Mouse (Mus musculus) heart, postnatal 0 days (tissue): ENCODE measurements around the gene Mtss1l. TPM values are rescaled to one million over a fixed set of nuclear protein-coding genes. Genes with fewer than 3 reads are reported as not detected.

Experiments
- ATAC-seq: fragments of 200-750 bp; cut with Nextera tagmentation; 2 replicates; pipeline ENCODE4 v1.8.0; 2017; ENCODE audit warnings: low read depth, moderate number of reproducible peaks, moderate library complexity; ENCODE audit not compliant: insufficient read depth
- DNase-seq: peaks from one replicate; pipeline ENCODE4 v3.0.0-alpha.2; 2016; ENCODE audit warnings: low spot score
- H3K27ac ChIP-seq: fragments of 300-500 bp; sonication (generic); 2 replicates; pipeline ENCODE4 v1.5.1; 2014; ENCODE audit warnings: low read depth, mild to moderate bottlenecking
- H3K27me3 ChIP-seq: fragments of 300-500 bp; sonication (generic); 2 replicates; pipeline ENCODE4 v1.6.1; 2014; ENCODE audit warnings: low read length, mixed read lengths; ENCODE audit not compliant: control insufficient read depth, insufficient read depth
- H3K36me3 ChIP-seq: fragments of 300-500 bp; sonication (generic); replicated peaks from 2 replicates; pipeline ENCODE4 v1.6.1; 2014; ENCODE audit warnings: low read length, mixed read lengths; ENCODE audit not compliant: control insufficient read depth, insufficient read depth
- H3K4me1 ChIP-seq: fragments of 300-500 bp; sonication (generic); 2 replicates; pipeline ENCODE4 v1.6.1; 2014; ENCODE audit warnings: antibody characterized with exemption; ENCODE audit not compliant: control insufficient read depth, insufficient read depth
- H3K4me2 ChIP-seq: fragments of 300-500 bp; sonication (generic); 2 replicates; pipeline ENCODE4 v1.6.1; 2014; ENCODE audit warnings: low read depth, mild to moderate bottlenecking, low read length, moderate library complexity
- H3K4me3 ChIP-seq: fragments of 300-500 bp; sonication (generic); 2 replicates; pipeline ENCODE4 v1.5.1; 2014; ENCODE audit warnings: low read depth, low read length
- H3K9ac ChIP-seq: fragments of 300-500 bp; sonication (generic); replicated peaks from 2 replicates; pipeline ENCODE4 v1.6.1; 2014; ENCODE audit warnings: low read depth, low read length, mixed read lengths
- H3K9me3 ChIP-seq: fragments of 300-500 bp; sonication (generic); replicated peaks from 2 replicates; pipeline ENCODE4 v1.6.1; 2016; ENCODE audit warnings: low read length; ENCODE audit not compliant: control insufficient read depth
- CTCF ChIP-seq: IDR thresholded peaks from 2 replicates; pipeline ENCODE4 v1.5.1; 2016; ENCODE audit warnings: antibody characterized with exemption, control low read depth, low read depth
- EP300 ChIP-seq: IDR thresholded peaks from 2 replicates; pipeline ENCODE4 v1.6.1; 2016; ENCODE audit warnings: antibody characterized with exemption, low read depth
- WGBS: fragments of 180-500 bp; shearing (Covaris S2); extraction: QIAGEN DNeasy Blood & Tissue Kit; methylation state at CpG from one replicate; pipeline ENCODE4 v1.1.7; 2014; 5-methylcytosine and 5-hydroxymethylcytosine counted together
- polyA plus RNA-seq: library from polyadenylated mRNA; unstranded; fragments of >200 nt; fragmentation: Nextera tagmentation; extraction: Ambion mirVana; gene quantifications from 2 replicates; pipeline ENCODE4 v1.2.1, GENCODE M21; 2015
- total RNA-seq: library from RNA; depleted of rRNA; stranded (reverse); fragments of >200 nt; gene quantifications from 2 replicates; pipeline ENCODE4 v1.2.3, GENCODE M21; 2014; ENCODE audit warnings: low replicate concordance

Mtss1l gene
- total and polyA plus RNA-seq, 2 experiments from 2014 or later, result 5.1 to 11.3 TPM

DNA sequence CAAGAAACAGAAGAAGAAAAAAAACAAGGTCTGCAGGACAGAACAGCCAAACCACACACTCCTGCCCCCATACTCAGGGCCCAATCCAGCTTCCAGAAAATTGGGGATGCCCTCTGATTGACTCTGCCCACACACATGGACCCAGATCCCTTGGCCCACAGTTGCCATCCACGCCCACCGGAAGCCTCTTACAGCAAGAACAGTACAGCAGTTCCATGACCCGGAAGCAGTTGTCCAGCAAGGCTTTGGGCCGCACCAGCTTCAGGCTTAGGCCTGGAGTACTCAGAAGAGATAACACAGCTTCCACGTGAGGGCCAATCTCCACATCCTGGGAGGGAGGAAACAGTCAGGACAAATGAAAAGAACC, 21.2 kb downstream of the Mtss1l start:
- no peaks in the 10 kb centered on the region for H3K9me3 ChIP-seq
- ATAC-seq, result no peak
- no peak overlapping the region for H3K27ac ChIP-seq
- peaks cover 29% of the 10 kb centered on the region for H3K36me3 ChIP-seq
- H3K27me3 ChIP-seq, result no peaks in the 10 kb centered on the region
- no peak overlapping the region for H3K4me2 ChIP-seq
- no peak overlapping the region for H3K9ac ChIP-seq
- 73% methylated on average over 5 of the region's 5 CpGs for WGBS
- H3K4me1 ChIP-seq, result no peaks in the 10 kb centered on the region
- no peak overlapping the region for H3K4me3 ChIP-seq
- TF ChIP-seq EP300 (no peak), CTCF (no peak)
- no peak for DNase-seq

DNA sequence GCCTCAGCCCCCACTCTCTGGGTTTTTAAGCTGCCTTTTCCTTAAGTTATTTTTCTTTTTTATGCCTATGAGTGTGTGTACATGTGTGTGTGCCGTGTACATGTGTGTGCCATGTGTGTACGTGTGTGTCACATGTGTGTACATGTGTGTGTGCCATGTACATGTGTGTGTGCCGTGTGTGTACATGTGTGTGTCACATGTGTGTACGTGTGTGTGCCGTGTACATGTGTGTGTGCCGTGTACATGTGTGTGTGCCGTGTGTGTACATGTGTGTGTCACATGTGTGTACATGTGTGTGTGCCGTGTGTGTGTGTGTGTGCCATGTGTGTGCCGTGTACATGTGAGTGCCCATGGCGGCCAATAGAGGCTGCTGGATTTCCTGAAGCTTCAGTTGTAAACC, 23.9 kb downstream of the Mtss1l start:
- no peak for ATAC-seq
- TF ChIP-seq EP300 (no peak), CTCF (no peak)
- 90% methylated on average over 10 of the region's 10 CpGs for WGBS
- Histone ChIP-seq H3K9me3 (no peaks in the 10 kb centered on the region), H3K4me1 (no peaks in the 10 kb centered on the region), H3K4me3 (no peak overlapping the region), H3K27me3 (no peaks in the 10 kb centered on the region), H3K4me2 (no peak overlapping the region), H3K27ac (no peak overlapping the region), H3K36me3 (0 out of 2 replicates have a peak, but pooled peaks cover 4% of the 10 kb centered on the region), H3K9ac (no peak overlapping the region)
- DNase-seq, result no peak

DNA sequence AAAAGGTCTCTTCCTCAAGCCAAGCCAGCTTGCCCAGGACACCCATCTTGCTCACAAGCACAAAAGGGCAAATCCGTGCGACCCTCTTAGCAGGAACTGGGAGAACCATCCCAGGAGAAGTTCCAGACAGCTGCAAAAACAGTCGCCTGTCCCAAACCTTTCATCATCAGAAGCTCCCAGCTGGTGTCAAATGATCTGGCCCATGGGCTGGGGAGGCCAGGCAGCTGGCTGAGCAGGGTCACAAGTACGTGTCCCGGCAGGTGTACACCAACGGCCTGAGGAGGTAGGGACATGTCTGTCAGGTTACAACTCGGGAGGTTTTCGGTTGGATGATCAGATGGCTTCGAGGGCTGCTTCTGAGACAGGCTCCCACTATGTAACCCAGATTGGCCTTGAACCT, 25.4 kb downstream of the Mtss1l start:
- no peaks in the 10 kb centered on the region for H3K4me1 ChIP-seq
- no peak overlapping the region for H3K9ac ChIP-seq
- H3K4me2 ChIP-seq, result no peak overlapping the region
- TF ChIP-seq EP300 (no peak), CTCF (no peak)
- no peak for DNase-seq
- H3K9me3 ChIP-seq, result no peaks in the 10 kb centered on the region
- H3K4me3 ChIP-seq, result no peak overlapping the region
- 66% methylated on average over 9 of the region's 9 CpGs for WGBS
- no peak overlapping the region for H3K27ac ChIP-seq
- H3K36me3 ChIP-seq, result 0 out of 2 replicates have a peak, but pooled peaks cover 2% of the 10 kb centered on the region
- ATAC-seq, result no peak
- no peaks in the 10 kb centered on the region for H3K27me3 ChIP-seq

DNA sequence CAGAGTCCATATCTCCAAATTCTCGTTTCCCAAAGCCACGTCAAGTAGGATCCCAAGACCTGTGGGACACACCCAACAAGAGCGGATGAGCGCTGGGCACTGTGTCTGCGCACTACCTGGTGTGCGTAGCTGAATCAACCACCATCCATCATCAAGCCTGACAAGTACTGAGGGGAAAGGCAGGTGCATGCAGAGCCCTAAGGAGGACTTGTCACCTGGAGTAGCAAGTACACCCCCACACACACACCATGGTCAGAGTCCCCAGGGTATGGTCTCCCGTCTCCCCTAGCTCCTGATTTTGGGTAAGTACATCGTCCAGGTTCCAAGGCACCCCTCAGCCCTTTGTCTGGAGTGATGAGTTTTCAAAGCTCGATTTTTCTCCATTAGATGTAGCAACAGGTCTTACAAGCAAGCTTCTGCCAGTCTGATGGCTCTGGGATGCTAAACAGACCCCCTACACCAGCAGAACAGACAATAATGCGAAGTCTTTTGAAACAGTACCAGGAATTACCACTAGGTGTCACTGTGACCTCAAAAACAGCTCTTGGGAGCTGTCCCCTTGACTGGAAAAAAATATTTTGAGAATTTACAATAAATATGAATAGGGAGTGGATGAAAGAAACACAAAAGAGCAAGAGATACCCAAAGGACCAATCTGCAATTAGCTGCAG, 28.4 kb downstream of the Mtss1l start:
- H3K4me2 ChIP-seq, result no peak overlapping the region
- DNase-seq, result peak; percentile 49
- WGBS, result 56% methylated on average over 10 of the region's 10 CpGs
- ATAC-seq, result no peak
- H3K4me1 ChIP-seq, result no peaks in the 10 kb centered on the region
- H3K36me3 ChIP-seq, result no peaks in the 10 kb centered on the region
- TF ChIP-seq EP300 (no peak), CTCF (peak; percentile 85)
- no peaks in the 10 kb centered on the region for H3K27me3 ChIP-seq
- H3K27ac ChIP-seq, result no peak overlapping the region
- H3K9me3 ChIP-seq, result no peaks in the 10 kb centered on the region
- H3K9ac ChIP-seq, result no peak overlapping the region
- H3K4me3 ChIP-seq, result no peak overlapping the region

DNA sequence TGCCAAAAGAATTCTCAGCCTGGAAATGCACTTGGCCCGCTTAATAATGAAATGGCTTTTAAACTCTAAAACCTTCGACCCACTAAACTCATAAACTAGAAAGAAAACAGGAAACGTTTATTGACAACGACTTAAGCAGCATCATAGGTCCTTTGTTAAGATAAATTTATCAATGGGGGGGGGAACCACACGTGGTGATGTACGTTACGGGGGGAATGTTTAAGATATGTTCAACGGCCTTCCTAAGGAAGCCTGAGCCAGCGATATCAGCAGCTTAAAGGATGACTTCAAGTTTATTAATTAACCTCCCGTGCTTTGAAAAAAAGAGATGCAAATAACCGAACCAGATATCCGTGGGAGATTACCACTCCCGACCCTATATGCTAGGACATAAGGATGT, 29.0 kb downstream of the Mtss1l start:
- Histone ChIP-seq H3K4me3 (no peak overlapping the region), H3K36me3 (no peaks in the 10 kb centered on the region), H3K27ac (no peak overlapping the region), H3K4me1 (no peaks in the 10 kb centered on the region), H3K27me3 (no peaks in the 10 kb centered on the region), H3K9ac (no peak overlapping the region), H3K4me2 (no peak overlapping the region), H3K9me3 (no peaks in the 10 kb centered on the region)
- DNase-seq, result no peak
- TF ChIP-seq CTCF, result no peak
- no peak for TF ChIP-seq EP300
- 27% methylated on average over 13 of the region's 13 CpGs for WGBS
- no peak for ATAC-seq

DNA sequence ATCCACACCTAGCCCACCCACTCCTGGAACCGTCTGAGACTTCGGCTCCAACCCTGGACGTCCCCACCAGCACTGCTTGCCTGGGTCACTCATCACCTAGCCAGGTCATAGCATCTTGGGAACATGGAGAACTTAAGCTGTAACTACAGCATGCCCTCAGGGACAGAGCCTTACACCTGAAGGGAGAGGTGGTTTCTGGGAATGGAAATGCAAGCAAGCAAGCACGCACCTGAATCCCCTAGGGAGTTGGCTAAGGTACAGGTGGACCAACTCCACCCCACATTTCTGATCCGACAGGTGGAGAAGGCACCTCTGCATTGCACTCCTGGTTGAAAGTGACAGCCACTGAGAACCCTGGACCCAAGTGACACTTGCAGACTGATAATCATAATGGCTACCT, 30.2 kb downstream of the Mtss1l start:
- Histone ChIP-seq H3K9ac (no peak overlapping the region), H3K27me3 (no peaks in the 10 kb centered on the region), H3K36me3 (no peaks in the 10 kb centered on the region), H3K27ac (no peak overlapping the region), H3K9me3 (no peaks in the 10 kb centered on the region), H3K4me1 (no peaks in the 10 kb centered on the region), H3K4me3 (no peak overlapping the region), H3K4me2 (no peak overlapping the region)
- WGBS, result 77% methylated on average over 5 of the region's 5 CpGs
- ATAC-seq (no peak), DNase-seq (no peak)
- TF ChIP-seq EP300, result no peak
- TF ChIP-seq CTCF, result no peak
